Mouse (Mus musculus): ENCODE measurements around the gene Pdlim4.
A peak's percentile ranks its signal among the peaks of the same experiment; 100 is the strongest.

DNA sequence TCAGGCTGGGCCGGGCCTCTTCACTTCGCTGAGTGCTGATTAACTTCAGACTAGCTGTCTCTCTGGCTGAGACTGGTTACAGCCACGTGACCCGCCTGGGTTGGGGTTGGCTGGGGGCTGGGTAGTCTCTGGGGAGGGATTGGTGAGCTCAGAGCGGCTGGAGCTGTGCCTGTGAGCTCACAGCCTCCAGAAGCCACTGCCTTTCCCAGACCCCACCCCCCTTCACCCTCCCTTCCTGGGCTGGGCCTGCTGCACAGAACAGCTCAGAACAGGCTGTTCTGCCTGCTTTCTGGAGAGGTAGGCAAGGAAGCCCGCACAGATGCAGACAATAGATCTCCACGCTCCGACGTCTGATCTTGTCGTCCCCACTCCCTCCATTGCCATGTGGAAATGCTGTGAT, 44.1 kb upstream of the Pdlim4 start:
- TF ChIP-seq POLR2A (IDR thresholded peaks at IDR 0.05; ENCODE audit: insufficient read length, low read depth) (peak; percentile 61), USF1 (IDR thresholded peaks at IDR 0.05; ENCODE audit: low read depth) (peak; percentile 97), MAX (IDR thresholded peaks at IDR 0.05; ENCODE audit: low read depth) (no peak), MYOG (IDR thresholded peaks at IDR 0.05; ENCODE audit: control insufficient read depth in 1 of 3, insufficient read depth in 1 of 3, insufficient read length in 2 of 3, low read depth in 2 of 3) (no peak), TCF12 (IDR thresholded peaks at IDR 0.05; ENCODE audit: insufficient read depth, poor library complexity, severe bottlenecking) (no peak), E2F4 (IDR thresholded peaks at IDR 0.05; ENCODE audit: insufficient read depth) (no peak), CEBPB (IDR thresholded peaks at IDR 0.05; ENCODE audit: insufficient read depth, poor library complexity, severe bottlenecking) (no peak), POLR2AphosphoS2 (IDR thresholded peaks at IDR 0.05; ENCODE audit: insufficient read length, low read depth) (no peak), SRF (IDR thresholded peaks at IDR 0.05; ENCODE audit: control insufficient read depth, insufficient read length, low read depth) (no peak)

Measured in myocyte (in vitro differentiated cells).